Mouse (Mus musculus) common myeloid progenitor, adult 5-6 weeks (primary cell): ENCODE measurements around the gene Sgpp1. TPM values are rescaled to one million over a fixed set of nuclear protein-coding genes. Genes with fewer than 3 reads are reported as not detected.

Experiments used
- ATAC-seq: replicated peaks from 2 replicates; pipeline ENCODE4 v1.8.0; 2016; ENCODE audit warnings: low read depth, mild to moderate bottlenecking, moderate TSS enrichment, inconsistent platforms; ENCODE audit not compliant: poor library complexity, severe bottlenecking
- total RNA-seq: library from RNA; stranded (forward); fragments of 200-1000, 187-1606 nt; gene quantifications from 2 replicates; pipeline ENCODE4 v1.2.3, GENCODE M21; 2017

Sgpp1 gene
- 47.1 and 51.7 TPM in 2 replicates for total RNA-seq

- ATAC-seq = peak; percentile 77
Observed at GRCm38 (mm10) chr12:75735246-75736200, at the start of gene Sgpp1. Gene Sgpp1 (minus strand): TSS chr12:75735729.

GRCm38 (mm10) chr12:75784271-75784751, 48.8 kb upstream of the Sgpp1 start:
- ATAC-seq = no peak

GRCm38 (mm10) chr12:75781995-75782394, 46.5 kb upstream of the Sgpp1 start:
- ATAC-seq = no peak

- no peak for ATAC-seq
Observed at GRCm38 (mm10) chr12:75781445-75781844, 45.9 kb upstream of the Sgpp1 start.

GRCm38 (mm10) chr12:75772424-75773034, 37.0 kb upstream of the Sgpp1 start:
- peak; percentile 82; the same call in 1 of the 2 replicates for ATAC-seq

GRCm38 (mm10) chr12:75771410-75771809, 35.9 kb upstream of the Sgpp1 start:
- no peak for ATAC-seq

- no peak for ATAC-seq
Observed at GRCm38 (mm10) chr12:75766885-75767317, 31.4 kb upstream of the Sgpp1 start.

GRCm38 (mm10) chr12:75766395-75766794, 30.9 kb upstream of the Sgpp1 start:
- no peak for ATAC-seq

- peak; percentile 50; the same call in 1 of the 2 replicates for ATAC-seq
Observed at GRCm38 (mm10) chr12:75765751-75766150, 30.2 kb upstream of the Sgpp1 start.

GRCm38 (mm10) chr12:75756387-75756786, 20.9 kb upstream of the Sgpp1 start:
- no peak for ATAC-seq

- no peak for ATAC-seq
Observed at GRCm38 (mm10) chr12:75753730-75754129, 18.2 kb upstream of the Sgpp1 start.

- no peak for ATAC-seq
Observed at GRCm38 (mm10) chr12:75752077-75752476, 16.5 kb upstream of the Sgpp1 start.

GRCm38 (mm10) chr12:75748574-75748973, 13.0 kb upstream of the Sgpp1 start:
- no peak for ATAC-seq

GRCm38 (mm10) chr12:75745697-75746290, 10.3 kb upstream of the Sgpp1 start:
- peak; percentile 54; the same call in 1 of the 2 replicates for ATAC-seq

GRCm38 (mm10) chr12:75742101-75742500, 6.6 kb upstream of the Sgpp1 start:
- no peak for ATAC-seq

- ATAC-seq = no peak
Observed at GRCm38 (mm10) chr12:75741273-75741672, 5.7 kb upstream of the Sgpp1 start.

GRCm38 (mm10) chr12:75740451-75740850, 4.9 kb upstream of the Sgpp1 start:
- no peak for ATAC-seq

GRCm38 (mm10) chr12:75739611-75740010, 4.1 kb upstream of the Sgpp1 start:
- ATAC-seq = no peak

GRCm38 (mm10) chr12:75736296-75736695, 767 bp upstream of the Sgpp1 start:
- no peak for ATAC-seq

- 0 out of 2 replicates have a peak, but pooled peaks have one; percentile 9 for ATAC-seq
Observed at GRCm38 (mm10) chr12:75734891-75735245, 661 bp downstream of the Sgpp1 start.
